Mouse (Mus musculus) megakaryocyte progenitor cell, adult 5-6 weeks (primary cell): ENCODE data around the gene Wasf2. TPM values are rescaled to one million over a fixed set of nuclear protein-coding genes. Genes with fewer than 3 reads are reported as not detected.
A peak's percentile ranks its signal among the peaks of the same experiment; 100 is the strongest.

ENCODE experiments used
- ATAC-seq: replicated peaks from 2 replicates; pipeline ENCODE4 v1.8.0; 2016; ENCODE audit warnings: mild to moderate bottlenecking, moderate TSS enrichment, inconsistent platforms; ENCODE audit not compliant: poor library complexity
- total RNA-seq, 2 experiments: library from RNA; stranded (forward) in 1 of 2; stranded (reverse) in 1 of 2; fragments of 157-497, 149-512 nt in 1 of 2; fragments of 200-1000 nt in 1 of 2; gene quantifications; 2 replicates each; pipeline versions ENCODE4 v1.2.3 to v1.2.4; 2015 to 2017

The Wasf2 gene
- total RNA-seq, 2 experiments from 2014 or later, result 24.7 to 124 TPM

DNA sequence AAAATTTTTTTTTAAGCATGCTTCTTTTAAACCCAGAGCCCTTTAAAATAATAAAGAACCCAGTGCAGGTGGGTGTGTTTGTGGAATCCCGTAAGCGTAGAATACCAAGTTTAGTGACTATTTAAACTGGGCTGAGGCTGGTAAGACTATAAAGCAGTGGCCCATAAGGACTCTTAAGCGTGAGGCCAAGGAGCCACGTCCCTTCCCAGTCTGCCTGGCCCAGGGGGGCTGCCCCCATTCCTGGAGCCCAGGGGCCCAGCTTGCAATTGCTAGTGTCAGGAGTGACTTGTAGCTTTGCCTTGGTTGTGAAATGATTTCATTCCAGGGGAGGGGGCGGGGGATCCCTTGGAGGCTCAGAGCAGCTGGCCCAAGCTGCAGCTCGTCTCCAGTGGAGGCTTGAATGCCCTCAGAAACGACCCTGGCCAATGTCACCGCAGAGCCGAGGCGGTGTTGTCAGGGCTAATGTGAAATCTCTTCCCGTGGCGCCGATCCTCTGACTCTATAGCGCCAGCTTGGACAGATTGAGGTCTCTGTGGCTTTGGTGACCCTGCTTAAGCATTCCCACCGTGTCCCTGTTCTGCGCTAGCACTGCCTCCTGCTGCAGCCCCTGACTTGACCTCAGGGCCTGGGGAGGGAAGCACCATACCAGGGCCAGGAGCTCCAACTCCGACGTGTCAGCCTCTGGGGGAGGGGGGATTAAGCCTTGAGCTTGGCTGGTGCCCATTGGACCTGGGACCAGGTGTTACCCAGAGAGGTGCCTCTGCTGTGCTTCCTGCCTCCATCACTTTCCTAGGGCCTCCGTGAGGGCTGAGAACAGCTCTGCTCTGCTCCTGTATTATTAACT lies 68.3 kb downstream of the Wasf2 start:
- ATAC-seq, result no peak

- no peak for ATAC-seq
These were observed 69.4 kb downstream of the Wasf2 start for GRCm38 (mm10) chr4:133199743-133200142.

DNA sequence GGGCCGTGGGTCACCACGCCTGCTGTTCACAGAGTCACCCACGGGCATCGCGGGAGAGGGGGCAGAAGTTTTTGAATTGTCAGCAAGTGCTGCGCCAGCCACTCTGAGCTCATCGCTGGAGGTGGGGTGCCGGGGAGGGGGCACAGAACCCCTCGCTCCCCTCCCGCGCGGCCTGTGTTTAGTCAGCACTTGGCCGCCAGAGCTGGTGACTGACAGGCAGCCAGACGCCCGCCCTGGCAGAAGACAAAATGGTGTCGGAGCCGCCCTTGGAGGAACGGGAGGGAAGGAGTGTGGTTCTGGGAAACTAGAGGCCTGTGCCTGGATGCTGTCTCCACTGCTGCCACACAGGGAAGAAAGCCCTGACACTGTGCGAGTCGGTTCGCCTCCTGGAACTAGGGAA lies 70.0 kb downstream of the Wasf2 start:
- ATAC-seq, result no peak

DNA sequence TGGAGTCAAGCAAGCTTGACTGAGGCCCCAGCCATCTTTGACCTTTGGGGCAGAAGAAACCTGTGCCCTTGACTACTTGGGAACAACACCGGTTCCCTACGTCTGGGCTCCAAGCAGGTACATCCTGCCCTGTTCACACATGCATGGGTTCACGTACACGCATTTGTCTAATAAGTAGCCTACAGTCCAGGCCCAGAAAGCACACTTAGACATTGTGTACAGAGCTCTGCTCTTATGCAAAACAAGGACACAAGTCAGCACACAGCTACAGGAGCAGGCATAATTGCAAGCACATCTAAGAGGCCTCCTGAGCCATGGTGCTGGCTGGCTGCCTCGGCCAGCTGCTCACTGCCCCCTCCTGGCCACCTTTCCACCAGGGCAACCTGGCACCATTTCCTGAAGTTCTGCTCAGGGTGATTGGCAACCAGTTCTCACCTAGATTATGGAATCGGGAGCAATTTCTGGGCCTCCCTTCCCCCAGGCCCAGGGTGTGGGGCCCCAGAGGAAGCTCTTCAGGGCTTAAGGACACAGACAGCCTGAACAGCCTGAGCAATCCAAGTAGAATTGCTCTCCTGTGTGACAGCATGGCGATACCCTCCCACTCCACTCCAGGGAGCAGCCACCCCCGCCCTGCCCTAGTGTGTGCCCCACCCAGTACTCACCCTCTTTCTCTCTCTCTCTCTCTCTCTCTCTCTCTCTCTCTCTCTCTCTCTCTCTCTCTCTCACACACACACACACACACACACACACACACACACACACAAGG lies 70.9 kb downstream of the Wasf2 start:
- ATAC-seq, result peak; percentile 75

DNA sequence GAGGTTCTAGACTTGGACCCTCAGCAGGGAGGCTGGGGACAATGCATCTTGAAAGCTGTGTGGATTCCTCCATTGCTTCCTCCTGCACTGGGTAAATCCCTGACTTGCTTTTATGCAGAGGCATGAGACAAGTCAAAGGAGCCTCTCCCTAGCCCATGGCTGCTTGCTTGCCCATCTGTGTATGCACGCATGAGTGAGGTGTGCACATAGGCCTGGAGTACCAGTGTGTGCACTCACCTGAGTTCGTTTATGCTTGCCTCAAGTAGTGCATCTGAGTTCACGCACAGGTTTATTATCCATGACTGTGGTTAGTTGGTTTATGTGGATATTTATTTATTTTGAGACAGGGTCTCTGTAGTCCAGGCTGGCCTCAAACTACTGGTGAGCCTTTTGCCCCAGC lies 71.9 kb downstream of the Wasf2 start:
- no peak for ATAC-seq

DNA sequence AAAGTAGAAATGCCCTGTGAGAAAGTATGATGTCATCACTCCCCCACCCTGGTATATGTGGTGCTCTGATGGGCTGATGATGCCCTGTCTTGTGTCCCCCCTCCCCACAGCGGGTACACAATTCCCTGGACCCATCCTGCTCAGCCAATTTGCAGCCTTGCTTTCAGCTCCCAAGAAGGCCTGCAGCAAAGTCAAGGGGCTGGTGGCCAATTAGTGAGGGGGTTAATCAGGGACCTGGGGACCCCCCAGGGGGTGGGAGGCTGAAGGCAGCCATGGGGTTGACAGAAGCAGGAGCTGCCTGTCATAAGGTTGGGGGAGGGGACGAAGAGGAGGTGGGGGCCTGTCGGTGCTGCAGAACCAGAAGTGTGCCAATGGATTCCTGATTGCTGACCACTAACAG lies 73.3 kb downstream of the Wasf2 start:
- ATAC-seq, result no peak

GRCm38 (mm10) chr4:133204379-133204778 lies 74.1 kb downstream of the Wasf2 start:
- no peak for ATAC-seq

DNA sequence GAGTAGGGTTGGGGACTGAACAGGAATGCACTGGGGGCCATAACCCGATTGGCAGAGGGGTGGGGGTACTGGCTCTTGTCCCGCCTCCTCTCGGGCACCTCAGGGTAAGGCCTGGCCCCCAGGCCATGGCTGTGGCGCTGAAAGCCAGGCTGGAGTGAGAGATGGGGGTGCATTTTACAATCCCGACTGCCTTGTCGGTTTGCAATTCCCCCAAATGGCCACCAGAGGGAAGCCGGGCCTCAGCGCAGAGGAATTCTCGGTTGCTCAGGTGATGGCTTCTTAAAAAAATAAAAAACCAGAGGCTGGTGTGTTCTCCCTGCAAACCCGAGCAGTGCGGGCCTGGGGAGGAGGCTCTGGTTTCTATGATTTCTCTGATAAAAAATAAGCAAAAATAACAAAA lies 79.1 kb downstream of the Wasf2 start:
- peak; percentile 74 for ATAC-seq

DNA sequence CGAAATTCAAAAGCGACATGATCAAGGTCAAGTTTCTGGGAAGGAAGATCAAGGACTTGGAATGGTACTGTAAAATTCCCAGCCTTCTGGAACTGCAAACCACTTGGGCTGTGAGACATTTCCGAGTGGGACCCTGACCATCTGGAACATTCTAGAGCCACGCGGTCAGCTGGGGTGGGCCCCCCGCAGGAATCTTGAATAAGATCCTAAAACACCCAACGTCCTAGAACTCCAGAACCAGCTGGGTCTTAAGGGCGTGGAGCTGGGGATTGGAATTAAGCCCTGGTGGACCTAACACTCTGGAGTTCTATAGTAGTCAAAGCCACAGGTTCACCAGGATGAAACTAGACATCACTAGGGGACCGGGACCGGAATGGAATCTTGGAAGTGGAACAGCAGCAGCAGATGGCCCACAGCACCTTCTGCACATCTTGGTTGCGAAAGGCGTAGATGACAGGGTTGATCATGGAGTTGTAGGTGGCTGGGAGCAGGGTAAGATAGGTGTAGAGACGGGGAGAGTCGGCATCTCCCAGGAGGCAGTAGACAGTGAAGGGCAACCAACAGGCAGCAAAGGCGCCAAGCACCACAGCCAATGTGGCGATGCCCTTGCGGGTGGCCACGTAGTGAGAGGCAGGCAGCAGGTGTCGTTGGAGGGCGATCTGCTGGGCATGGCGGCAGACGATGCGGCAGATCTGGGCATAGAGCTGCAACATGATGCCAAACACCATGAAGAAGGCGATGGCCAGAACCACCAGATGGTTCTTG lies 79.9 kb downstream of the Wasf2 start:
- ATAC-seq, result no peak

- no peak for ATAC-seq
These were observed 80.6 kb downstream of the Wasf2 start for GRCm38 (mm10) chr4:133210788-133211390.

DNA sequence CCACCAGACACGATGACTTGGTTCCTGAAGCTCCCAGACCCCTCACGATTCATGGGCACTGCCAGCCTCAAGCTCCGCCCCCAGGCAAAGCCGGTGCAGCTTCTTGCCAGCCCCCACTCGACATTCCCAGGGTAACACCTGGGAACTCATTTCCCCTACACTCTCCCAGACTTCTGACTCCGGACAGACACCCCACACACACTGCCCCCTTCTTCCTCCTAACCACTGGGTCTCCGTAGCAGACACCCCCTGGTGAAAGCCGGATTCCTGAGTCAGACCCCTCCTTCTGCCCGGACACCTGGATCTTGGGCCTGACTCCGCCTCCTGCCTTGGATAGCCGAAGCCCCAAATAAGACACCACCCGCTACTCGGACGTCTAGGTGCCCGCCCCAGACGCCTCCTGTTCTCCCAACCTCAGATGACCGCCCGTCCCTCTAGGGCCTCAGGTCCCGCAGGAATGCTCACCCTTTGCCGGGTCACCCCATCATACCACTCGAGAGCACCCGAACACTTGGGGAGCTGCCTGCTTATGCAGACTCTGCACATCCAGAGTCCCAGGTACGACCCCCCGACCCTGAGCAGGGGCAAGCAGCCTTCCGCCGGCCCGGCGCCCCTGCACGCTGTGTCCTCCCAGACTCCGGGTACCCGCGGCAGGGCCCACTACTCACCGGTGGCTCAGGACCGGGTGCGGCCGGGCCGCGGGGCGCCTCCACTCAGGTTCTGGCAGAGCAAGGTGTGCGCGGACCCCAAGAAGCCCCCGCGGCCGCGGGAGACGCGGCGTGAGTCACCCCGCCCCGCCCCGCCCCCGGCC lies 81.7 kb downstream of the Wasf2 start, which contains the start of the genes Cd164l2 and Gpr3:
TSS of gene Cd164l2 (plus strand) at position 381 of the 811 bp plus-strand sequence.
TSS of gene Gpr3 (minus strand) at position 786 of the 811 bp plus-strand sequence.
- ATAC-seq, result no peak

DNA sequence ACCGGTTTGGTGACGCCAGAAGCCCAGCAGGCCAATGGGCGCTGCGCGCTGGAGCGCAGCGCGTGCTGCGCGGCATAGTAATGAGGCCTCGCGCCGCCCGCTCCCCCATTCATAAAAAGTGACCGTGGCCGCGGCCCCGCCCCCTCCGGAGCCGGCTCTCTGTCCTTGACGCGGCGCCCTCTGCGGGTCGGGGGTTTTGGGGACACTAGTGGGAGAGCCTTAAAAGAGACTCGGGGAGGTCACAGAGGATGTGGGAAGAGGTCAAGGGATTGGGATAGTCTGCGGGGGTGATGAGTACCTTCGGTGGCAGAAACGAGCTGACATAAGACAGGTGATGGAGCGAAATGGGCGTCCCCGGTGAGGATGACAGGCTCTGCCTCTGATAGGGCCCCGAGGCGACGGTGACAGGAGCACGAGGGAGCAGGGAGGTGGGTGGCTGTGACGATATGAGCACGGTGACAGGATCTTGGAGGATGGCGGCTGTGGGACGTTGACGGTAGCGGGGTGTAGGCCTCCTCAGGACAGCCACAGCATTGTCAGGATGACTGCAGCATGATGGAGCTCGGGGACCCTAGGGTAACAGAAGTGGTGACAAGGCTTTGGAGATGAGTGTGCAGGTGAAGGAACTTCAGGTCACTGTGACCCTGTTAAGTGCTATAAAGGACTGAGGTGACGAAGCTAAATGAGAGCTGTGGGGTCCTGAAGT lies 82.4 kb downstream of the Wasf2 start:
- peak; percentile 76 for ATAC-seq

DNA sequence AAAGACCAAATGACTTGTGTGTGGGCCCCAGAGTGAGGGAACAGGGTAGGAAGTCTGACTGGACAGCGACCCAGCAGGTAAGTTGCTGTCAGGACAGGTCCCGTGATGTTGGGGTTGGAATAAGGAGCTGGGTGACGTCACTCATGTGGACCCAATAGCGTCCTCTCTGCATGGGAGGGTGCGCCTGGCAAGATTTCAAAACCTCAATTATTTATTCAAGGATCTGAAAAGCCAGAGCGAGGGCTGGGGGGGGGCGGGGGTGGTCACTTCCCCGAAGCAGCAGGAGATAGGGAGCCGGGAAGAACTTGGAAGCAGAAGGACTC lies 82.9 kb downstream of the Wasf2 start:
- ATAC-seq, result no peak

DNA sequence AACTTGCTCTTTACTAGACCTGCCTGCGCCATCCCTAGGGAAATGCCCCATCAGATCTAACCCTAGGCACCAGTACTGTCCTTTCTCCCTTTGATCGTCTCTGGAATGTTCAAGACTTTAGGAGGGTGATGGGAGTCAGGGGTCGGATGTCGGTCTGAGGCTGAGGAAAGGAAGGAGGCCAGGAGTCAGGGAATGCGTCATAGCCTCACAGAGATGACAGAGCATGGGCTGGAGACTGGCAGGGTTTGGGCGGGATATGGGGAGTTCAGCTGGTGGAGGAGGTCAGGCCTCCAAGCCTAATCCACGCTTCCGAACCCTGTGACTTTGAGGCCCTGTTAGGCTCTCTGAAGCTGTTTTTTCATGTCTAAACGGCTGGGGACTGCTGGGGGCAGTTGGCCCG lies 83.4 kb downstream of the Wasf2 start:
- no peak for ATAC-seq

- peak; percentile 59 for ATAC-seq
These were observed 87.3 kb downstream of the Wasf2 start for GRCm38 (mm10) chr4:133217641-133218040.

- 0 out of 2 replicates have a peak, but pooled peaks have one; percentile 19 for ATAC-seq
These were observed 88.4 kb downstream of the Wasf2 start for GRCm38 (mm10) chr4:133218745-133219144.

GRCm38 (mm10) chr4:133220656-133221055 lies 90.4 kb downstream of the Wasf2 start:
- ATAC-seq, result no peak

DNA sequence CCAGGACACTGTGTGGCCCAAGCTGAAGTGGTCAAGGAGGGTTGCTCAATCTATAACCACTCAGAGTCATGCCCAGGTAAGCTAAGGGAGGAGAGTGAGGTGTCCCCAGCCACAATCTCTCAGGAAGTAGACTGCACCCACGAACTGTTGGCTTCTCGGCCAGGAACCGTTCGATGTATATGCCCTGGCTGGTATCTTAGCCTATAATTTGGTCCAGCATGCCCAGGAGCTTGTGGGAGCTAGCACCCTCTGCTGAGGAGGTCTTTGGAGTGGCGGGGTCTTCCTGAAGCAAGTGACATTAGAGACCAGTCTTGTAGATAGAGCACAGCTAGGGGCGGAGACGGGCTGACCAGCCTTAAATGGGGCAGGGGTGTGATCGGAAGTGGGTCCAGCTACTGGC lies 91.4 kb downstream of the Wasf2 start:
- ATAC-seq, result no peak

DNA sequence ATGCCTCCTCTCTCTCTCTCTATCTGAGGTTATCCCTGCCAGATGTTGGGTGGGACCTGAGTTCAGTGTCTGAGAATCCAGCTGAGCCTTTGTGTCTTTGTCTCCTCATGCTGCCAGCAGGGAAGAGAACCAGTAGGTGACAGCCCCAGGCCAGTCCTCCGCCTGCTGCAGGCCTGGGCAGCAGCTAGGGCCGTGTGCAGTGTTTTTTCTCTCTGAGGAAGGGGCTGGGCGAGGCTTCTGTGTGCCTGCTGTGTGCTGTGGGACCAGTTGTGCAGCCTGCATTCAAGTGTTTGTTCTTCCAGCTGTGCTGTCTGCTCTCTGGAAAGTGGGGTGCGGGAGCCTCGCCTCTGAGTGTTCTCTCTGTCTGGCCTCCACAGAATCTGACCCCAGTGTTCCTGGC lies 93.6 kb downstream of the Wasf2 start:
- ATAC-seq, result no peak
